Mouse (Mus musculus): Measurements from ENCODE around the gene Micu1.

The Micu1 gene

DNA sequence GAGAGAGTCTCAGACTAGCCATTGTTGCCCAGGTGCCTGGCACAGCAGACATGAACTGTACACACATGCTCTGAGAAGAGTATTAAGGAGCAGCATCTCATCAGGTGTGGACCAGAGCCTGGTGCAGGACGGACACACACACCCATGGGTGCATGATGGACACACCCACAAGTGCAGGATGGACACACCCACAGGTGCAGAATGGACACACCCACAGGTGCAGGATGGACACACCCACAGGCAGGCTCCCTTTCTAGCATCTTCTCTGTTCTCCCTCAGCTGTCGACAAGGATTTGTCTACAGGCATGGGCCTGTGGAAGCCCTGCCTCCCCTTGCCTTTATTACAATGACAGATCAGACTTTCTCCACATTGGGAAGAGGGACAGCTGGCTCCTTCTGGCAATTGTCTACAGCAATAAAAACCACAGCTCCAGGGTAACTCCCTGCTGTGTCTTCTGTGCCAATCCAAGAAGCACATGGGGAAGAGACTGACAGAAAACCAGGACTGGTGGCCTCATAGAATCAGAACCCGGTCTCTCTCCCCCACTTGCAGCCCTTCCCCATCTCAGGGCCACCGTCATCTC is 107.8 kb downstream of the Micu1 start:
- in situ Hi-C loops (cut with MboI, MseI), result no loop called here

- in situ Hi-C loops (cut with MboI, MseI), result no loop called here
These were observed 110.7 kb downstream of the Micu1 start for GRCm38 (mm10) chr10:59812939-59813338.

DNA sequence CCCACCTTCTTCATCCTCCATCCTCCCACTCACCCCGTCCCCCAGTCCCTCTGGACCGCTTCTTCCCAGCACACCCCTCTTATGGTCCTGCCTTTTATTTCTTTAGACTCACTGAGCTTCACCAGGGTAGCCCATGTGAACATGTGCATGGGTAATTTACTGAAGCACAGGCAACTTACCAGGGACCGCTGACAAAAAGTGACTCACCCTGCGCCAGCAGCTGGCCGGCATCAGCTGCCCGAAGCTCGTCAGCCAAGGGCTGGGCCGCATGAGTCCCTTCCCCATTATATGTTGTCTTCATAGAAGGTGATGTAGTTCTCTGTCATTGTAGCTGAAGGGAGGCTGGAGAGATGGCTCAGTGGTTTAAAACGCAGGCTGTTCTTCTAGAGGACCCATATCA is 111.5 kb downstream of the Micu1 start:
- in situ Hi-C loops (cut with MboI, MseI), result no loop called here

DNA sequence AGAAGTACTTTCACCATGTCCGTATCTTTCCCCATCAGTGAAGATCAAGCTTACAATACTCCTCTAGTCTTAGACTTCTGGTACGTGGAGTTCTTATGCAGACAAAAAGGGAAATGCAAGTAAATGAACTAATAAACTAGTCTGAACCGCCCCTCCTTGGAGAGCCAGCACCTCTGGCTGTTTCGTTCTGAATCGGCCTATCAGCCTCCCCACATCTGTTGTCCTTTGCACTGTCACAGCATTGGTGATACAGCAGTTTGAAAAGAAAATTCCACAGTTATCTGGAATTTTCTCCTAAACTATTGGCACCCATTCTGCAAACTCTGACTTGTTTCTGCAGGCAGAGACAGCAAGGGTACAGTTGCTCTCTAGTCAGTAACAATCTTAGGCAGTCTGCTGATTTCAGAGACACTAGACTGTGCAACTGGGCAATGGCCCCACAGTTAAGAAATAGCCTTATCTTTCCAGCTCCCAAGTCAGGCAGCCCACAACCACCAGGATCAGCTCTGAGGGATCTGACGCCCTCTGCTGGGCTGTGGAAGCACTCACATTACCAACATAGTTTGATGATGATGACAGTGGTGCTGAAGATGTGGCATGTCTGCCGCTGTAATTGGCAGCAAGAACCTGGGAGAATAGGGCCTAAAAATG is 112.4 kb downstream of the Micu1 start:
- in situ Hi-C loops (cut with MboI, MseI), result no loop called here

GRCm38 (mm10) chr10:59816569-59816968 is 114.3 kb downstream of the Micu1 start:
- in situ Hi-C loops (cut with MboI, MseI), result no loop called here

- in situ Hi-C loops (cut with MboI, MseI), result no loop called here
These were observed 115.3 kb downstream of the Micu1 start for GRCm38 (mm10) chr10:59817528-59817927.

DNA sequence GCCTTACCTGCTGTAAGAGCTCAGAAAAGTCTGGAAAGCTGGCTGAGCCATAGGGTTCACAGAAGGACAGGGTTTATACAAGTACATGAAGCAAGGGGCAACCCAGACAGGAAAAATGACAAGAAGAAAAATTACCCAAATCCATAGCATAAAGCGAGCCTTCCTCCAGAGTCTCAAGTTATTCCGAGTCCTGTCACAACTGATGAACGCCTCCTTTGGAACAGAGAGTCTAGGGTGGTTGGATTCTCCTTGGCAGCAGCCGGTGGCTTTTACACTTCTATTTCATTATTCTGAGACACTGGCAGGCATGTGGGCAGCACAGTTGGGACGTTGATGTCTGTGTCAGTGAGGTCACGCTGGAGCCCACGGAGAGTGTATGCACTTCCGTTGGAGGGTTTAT is 115.7 kb downstream of the Micu1 start:
- in situ Hi-C loops (cut with MboI, MseI), result no loop called here

DNA sequence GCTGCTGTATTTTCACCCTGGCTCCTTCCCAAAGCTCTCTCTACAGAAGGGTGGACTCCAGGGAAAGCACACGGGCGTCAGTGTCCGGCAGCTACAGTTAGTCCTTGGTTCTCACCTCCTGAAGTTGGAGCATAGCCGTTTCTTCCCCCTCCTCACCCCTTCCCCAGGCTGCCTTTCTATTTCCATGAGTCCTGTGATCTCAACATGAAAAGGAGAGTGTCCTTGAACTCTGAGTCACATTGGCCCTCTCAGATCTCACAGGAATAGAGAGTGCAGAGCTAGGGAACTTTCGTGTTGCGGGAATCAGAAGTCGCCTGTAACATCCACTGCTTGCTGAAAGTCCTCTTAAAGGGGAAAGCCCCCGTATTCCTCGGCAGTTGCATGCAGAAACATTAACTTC is 116.9 kb downstream of the Micu1 start:
- in situ Hi-C loops (cut with MboI, MseI), result no loop called here

GRCm38 (mm10) chr10:59820886-59821285 is 118.6 kb downstream of the Micu1 start:
- in situ Hi-C loops (cut with MboI, MseI), result no loop called here

- in situ Hi-C loops (cut with MboI, MseI), result no loop called here
These were observed 119.2 kb downstream of the Micu1 start for GRCm38 (mm10) chr10:59821334-59822066.

DNA sequence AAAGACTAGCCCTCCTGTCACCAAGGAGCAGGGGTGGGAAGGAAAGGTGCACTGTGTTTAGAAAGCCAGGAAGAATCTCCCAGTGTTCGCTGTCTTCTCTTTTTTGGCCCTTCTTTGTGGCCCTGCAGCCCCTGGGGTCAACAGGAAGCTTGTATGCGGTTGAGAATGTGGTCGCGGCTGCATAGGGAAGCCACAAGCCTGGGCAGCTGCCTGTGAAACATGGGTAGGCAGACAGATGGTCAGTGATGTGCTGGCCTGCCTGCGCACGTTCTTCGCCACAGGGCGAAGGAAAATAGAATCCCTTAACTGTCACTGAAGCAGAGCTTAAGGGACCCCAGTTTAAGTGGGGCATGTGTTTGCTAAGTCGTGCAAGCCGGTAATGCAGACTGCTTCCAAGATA is 120.6 kb downstream of the Micu1 start:
- in situ Hi-C loops (cut with MboI, MseI), result no loop called here

GRCm38 (mm10) chr10:59825137-59825812 is 123.0 kb downstream of the Micu1 start:
- in situ Hi-C loops (cut with MboI, MseI), result no loop called here

GRCm38 (mm10) chr10:59829886-59830285 is 127.6 kb downstream of the Micu1 start:
- in situ Hi-C loops (cut with MboI, MseI), result no loop called here

DNA sequence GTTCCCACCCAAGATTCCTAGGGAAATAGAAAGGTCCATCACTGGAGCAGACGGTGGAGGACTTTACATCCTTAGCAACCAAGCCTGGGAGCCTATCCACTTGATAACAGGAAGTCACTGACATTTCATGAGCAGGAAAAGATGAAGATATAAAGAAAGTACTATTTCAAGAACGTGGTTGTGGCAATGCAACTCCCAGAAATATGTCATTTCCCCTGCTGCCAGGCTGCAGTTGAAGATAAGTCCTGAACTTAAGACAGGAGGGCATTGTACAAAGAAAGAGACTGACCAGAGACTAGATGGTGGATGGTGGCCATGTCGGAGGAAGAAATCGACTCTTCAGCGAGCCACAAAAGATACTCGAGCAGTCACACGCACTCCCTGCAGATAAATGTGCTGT is 129.7 kb downstream of the Micu1 start:
- in situ Hi-C loops (cut with MboI, MseI), result no loop called here

DNA sequence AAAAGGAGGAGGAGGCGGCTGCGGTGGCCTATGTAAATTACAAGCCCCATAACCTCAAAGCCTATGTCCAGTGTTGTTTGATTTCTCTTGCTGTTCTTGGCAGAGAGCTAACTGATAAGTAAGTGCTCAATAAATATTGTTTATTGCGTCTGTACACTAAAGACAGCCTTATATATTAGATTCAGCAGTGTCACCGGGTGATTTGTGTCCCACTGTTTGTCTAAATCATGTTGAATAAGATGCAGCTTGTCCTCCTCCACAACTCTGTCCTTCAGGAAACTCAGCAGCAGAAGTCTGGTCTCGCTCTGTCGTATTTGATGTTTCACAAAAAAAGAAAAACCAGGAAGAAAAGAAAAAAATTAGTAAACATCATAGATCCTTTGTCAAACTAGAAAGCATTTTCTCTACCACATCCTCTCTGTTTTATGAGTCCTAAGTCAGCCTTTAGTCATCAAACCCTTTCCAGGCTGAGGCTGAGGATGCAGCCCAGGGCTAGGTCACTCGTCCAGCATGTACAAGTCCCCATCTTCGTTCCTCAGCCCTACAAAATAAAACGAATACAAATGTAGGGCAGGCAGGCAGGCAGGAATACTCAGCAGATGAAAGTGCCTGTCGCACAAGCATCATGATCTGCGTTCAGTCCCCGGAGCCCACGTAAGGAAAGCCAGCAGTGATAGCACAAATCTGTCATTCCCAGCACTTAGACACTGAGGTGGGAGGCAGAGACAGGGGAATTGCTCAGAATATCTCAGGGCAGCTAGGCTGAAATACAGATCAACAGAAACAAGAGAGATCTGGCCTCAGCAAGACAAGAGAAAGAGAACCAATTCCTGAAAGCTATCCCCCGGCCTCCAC is 133.3 kb downstream of the Micu1 start:
- in situ Hi-C loops (cut with MboI, MseI), result no loop called here

DNA sequence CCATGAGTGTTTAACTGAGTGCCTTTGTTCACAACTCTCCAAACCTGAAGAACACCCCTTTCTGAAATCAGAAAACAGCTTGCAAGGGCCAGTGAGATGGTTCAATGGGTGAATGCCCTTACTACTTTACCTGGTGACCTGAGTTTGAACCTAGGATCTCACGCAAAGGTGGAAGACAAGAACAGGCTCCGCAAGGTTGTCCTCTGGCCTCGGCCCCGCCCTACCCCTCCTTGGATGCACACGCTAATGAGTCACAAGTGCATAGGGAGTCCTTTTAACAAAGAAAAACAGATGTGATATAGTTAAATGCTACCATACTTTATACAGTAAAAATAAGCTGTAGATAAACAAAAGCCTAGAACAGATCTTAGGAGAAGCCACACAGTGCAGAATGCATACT is 135.2 kb downstream of the Micu1 start:
- in situ Hi-C loops (cut with MboI, MseI), result no loop called here

DNA sequence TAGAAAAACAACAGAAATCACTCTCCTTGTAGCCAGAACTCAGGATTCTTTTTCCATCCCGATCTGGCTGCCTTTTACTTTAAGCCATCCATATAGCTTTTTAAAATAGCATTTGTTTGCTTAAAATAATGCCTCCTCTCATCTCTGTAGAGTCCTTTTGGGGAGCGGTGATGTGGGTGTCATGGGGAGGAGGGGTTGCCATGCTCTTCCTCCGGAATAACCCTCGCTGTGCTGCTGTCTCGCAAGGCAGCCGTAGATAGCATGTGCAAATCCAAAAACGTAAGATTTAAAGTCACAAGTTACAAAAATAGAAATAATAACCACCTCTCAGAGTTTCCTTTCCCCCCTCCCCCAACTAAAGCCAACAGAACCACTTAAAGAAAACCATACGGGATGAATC is 139.2 kb downstream of the Micu1 start:
- in situ Hi-C loops (cut with MboI, MseI), result no loop called here

DNA sequence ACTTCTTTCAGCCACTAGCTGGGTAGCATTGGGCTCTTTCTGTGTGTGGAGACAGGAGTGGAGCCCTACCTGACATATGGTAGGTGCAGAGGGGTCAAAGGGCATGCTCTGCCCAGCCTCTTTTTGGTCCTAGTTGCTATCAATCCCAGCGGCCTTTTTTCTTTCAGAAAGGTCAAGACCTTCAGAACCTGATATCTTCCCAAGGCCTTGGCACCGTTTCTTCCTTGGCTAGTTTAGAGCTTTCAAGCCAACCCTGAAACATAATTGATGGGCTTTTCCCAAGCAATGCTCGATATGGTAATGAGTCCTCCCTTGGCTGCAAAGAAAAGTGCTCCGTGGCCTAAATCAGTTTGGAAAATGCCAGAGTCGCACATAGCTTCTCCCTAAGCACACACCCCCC is 140.8 kb downstream of the Micu1 start:
- in situ Hi-C loops (cut with MboI, MseI), result no loop called here

GRCm38 (mm10) chr10:59844686-59845085 is 142.4 kb downstream of the Micu1 start:
- in situ Hi-C loops (cut with MboI, MseI), result no loop called here

DNA sequence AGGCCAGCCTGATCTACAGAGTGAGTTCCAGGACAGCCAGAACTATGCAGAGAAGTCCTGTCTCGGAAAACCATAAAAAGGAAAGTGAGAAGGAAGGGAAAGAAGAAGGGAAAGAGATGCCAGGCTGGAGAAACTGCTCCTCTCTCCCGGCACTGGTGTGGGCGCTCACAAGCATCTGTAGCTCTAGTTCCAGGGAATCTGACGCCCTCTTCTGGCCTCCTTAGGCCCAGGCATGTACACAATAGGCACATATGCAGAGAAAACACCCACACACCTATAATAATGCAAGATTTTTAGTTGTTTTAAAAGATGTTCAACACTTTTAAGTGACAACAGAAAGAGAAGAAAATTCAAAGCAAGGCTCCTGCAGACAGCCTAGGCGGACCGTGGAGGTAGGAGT is 144.1 kb downstream of the Micu1 start:
- in situ Hi-C loops (cut with MboI, MseI), result no loop called here

DNA sequence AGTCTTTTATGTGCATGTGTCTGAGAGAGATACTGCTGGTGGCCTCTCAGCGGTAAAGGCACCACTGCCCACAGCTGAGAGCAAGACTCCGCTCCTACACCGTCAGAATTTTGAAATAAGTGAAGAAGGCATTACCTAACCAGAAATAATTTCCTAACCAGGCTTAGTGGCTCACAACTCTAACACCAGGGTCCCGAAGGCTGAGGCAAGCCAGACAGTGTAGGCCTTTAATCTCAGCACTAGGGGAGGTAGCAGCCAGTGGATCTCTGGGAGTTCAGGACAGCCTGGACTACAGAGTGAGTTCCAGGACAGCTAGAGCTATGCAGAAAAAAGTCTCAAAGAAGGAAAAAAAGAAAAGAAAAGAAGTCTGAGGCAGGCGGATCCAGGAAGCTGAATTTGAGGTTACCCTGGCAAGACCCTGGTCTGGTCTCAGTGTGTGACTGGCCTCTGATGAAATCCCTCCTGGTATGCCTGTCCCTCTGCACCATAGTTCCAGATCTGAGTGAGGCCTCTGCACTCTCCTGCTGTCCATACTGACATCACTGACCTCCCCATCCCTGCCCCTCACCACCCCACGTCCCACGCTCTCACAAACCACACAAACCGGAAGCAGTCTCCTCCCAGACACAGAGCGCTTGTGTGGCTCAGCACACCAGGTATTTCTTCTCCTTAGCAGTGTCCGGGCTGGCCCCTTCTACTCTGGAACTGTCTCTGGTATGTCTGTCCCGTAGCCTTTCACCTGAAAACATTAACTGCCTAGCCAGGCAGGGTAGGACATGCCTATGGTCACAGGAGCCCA is 146.0 kb downstream of the Micu1 start:
- in situ Hi-C loops (cut with MboI, MseI), result no loop called here
